Mouse (Mus musculus) natural killer cell, adult 2 months (primary cell): ENCODE data around the gene Olfr987.
"Not testable (repeated sequence)": the region's sequence is repeated elsewhere in the genome, so short reads cannot be mapped to it uniquely, and the experiment has no call there.

Experiments used
- DNase-seq, 2 experiments: peaks; one replicate each; pipeline ENCODE4 v3.0.0; 2022; ENCODE audit warnings: low spot score in 2 of 2

Olfr987 gene

DNA sequence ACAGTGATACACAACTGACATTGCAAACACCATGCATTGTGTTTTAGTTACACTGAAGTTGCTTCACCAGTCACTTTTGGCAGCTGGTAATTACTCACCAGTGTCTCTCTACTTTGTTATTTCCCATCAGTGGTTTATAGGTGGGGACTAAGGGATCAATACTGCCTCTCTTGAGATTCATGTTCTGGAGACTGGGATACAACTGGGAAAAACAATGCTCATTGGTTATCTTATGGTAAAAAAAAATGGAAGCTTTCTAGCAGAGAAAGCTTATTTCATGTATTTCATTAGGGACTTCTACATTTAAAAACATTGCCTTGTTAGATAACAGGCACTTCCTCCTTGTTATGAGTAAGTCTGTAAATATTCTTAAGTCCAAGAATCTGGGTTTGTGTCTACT lies at the start of gene Olfr987:
Gene Olfr987 (minus strand): TSS at position 101 of the 400 bp plus-strand sequence.
- not testable (repeated sequence) for DNase-seq

DNA sequence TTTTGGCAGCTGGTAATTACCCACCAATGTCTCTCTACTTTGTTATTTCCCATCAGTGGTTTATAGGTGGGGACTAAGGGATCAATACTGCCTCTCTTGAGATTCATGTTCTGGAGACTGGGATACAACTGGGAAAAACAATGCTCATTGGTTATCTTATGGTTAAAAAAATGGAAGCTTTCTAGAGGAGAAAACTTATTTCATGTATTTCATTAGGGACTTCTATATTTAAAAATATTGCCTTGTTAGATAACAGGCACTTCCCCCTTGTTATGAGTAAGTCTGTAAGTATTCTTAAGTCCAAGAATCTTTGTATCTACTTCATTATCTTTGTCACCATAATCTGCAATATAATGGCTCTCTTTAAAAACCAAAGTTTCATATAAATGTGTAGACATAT lies 24.0 kb upstream of the Olfr987 start, which contains the start of gene Olfr988:
Gene Olfr988 (minus strand): TSS at position 101 of the 400 bp plus-strand sequence.
- not testable (repeated sequence) for DNase-seq

DNA sequence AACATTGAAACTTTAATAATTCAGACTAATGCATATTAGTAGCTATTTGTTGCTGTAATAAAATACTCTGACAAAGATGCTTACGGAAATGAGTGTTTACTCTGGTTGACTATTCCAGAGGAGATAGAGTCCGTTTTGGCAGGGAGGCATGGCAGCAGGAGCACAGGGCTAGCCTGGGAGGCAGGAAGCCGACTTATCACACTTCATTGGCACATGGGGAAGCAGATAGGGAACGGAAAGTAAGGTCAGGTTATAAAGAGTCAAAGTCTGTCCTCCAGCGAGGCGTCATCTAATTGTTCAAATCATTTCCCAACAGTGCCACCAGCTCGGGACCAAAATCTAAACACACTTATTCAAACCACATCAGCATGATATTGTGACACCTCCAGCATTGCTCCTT lies 857 bp upstream of the Olfr987 start:
- no peak for DNase-seq

DNA sequence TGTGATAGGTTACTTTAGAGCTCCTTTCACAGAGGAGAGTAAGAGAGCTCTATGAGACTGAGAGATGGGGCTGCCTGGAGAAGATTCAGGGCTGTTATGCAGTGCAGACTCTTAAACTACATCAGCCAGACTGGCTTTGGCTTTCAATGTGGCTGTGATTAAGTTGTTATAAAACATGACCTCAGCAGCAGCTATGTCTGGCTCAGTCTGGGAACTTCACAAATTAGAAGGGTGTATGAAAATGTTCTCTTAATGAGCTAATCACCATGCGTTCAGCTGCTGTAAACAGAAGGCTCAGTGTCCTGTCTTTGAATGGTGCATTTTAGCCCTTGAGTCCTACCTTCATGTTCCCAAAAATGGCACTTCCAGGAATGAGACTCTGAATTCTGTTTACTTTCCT lies 20.0 kb downstream of the Olfr987 start:
- no peak for DNase-seq

DNA sequence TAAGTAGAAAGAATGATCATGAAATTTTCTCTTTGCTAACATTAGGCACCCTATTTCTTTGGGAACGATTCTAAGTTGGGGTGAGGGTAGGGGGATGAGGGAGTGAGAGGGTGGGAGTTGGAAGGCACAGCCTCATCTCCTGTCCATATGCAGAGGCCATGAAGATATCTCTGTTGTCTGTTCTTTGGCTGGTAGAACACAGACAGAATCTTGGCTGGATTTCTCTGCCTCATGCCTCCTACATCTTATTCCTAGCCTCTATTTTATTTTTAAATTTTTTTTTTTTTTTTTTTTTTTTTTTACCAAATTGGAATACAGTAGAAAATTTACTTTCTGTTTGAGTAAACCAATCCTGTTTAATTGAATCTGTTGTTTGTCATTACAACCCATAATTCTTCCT lies 53.7 kb downstream of the Olfr987 start:
- DNase-seq: no peak

DNA sequence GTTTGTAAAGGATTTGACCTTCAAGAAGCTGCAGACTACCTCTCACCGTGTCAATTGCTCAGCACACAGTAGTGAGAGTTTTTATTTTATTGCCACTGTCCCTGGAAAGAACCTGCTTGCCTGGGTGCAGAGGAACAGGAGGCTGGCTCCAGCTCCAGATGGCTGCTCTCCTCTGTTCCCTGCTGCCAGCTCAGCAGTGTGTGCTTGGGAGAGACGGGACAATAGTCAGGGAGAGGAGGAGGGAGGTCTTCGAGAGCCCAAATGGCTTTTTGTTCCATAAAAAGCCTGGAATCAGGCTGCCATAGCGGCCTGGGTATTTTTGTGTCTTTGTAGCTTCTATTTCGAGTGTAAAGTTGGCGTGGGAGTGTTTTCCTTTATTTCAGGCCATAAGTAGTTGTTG lies 54.5 kb downstream of the Olfr987 start:
- DNase-seq: no peak

DNA sequence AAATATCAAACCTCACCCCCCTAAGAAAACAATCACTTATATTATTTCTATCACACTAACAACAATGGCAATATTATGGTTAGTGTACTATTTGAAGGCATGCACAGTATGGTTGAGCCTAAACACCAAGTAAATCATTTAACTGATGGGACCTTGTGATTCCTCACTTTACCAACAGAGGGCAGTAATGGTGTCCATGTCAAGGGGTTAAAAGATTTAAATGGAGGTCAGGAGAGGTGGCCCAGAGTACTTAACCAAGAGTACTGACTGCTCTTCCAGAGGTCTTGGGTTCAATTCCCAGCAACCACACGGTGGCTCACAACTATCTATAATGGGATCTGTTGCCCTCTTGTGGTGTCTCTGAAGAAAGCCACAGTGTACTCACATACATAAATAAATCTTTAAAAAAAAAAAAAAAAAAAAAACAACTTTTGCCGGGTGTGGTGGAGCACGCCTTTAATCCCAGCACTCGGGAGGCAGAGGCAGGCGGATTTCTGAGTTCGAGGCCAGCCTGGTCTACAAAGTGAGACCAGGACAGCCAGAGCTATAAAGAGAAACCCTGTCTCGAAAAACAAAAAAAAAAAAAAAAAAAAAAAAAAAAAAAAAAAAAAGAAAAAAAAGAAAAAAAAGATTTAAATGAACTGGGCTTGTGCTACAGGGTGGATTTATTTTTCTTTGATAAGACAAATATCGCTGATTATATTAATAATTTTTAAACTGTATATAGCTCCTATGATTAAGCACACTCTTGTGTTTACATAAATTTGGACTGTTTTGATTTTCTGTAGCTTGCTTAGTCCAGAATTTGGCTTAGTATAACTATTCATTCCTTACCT lies 55.3 kb downstream of the Olfr987 start:
- no peak for DNase-seq

DNA sequence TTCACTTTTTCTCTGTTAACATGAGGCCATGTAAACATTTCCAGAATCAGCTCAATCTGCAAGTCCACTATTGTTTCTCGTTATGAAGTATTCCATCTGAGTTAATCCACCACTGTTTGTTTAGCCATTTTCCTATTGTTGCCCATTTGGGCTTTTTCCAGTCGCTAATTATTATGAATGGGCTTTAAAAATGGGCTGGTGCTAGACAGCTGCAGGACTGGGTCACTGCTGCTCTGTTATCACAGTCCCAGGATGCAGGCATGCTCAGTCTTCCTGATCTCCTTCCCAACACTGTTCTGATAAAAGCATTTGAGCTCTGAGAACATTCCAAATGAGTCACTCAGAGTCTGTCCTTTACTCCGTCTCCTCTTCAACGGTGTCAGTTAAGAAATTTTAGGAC lies 58.1 kb downstream of the Olfr987 start:
- DNase-seq: no peak
